Mouse (Mus musculus) limb, embryonic 12.5 days (tissue): ENCODE results near the gene Dpp6. TPM values are rescaled to one million over a fixed set of nuclear protein-coding genes. Genes with fewer than 3 reads are reported as not detected.

Source experiments
- ATAC-seq: fragments of 200-750 bp; cut with Nextera tagmentation; 2 replicates; pipeline ENCODE4 v1.8.0; 2017; ENCODE audit warnings: low read depth, moderate TSS enrichment; ENCODE audit not compliant: insufficient number of reproducible peaks, insufficient read depth, low FRiP score, low TSS enrichment
- H3K27ac ChIP-seq: fragments of 300-500 bp; sonication (generic); 2 replicates; pipeline ENCODE4 v1.5.1; 2016; ENCODE audit warnings: mild to moderate bottlenecking, moderate library complexity
- H3K27me3 ChIP-seq: fragments of 300-500 bp; sonication (generic); 2 replicates; pipeline ENCODE4 v1.6.1; 2016; ENCODE audit warnings: mild to moderate bottlenecking, moderate library complexity
- H3K36me3 ChIP-seq: fragments of 300-500 bp; sonication (generic); 2 replicates; pipeline ENCODE4 v1.6.1; 2016; ENCODE audit warnings: mild to moderate bottlenecking, moderate library complexity
- H3K4me1 ChIP-seq: fragments of 300-500 bp; sonication (generic); replicated peaks from 2 replicates; pipeline ENCODE4 v1.6.1; 2016
- H3K4me2 ChIP-seq: fragments of 300-500 bp; sonication (generic); 2 replicates; pipeline ENCODE4 v1.6.1; 2016; ENCODE audit warnings: mild to moderate bottlenecking, moderate library complexity
- H3K4me3 ChIP-seq: fragments of 300-500 bp; sonication (generic); replicated peaks from 2 replicates; pipeline ENCODE4 v1.5.1; 2016; ENCODE audit warnings: mild to moderate bottlenecking
- H3K9ac ChIP-seq: fragments of 300-500 bp; sonication (generic); replicated peaks from 2 replicates; pipeline ENCODE4 v1.6.1; 2016; ENCODE audit warnings: mild to moderate bottlenecking, moderate library complexity
- H3K9me3 ChIP-seq: fragments of 300-500 bp; sonication (generic); 2 replicates; pipeline ENCODE4 v1.6.1; 2016; ENCODE audit warnings: mild to moderate bottlenecking, moderate library complexity
- WGBS: fragments of 180-500 bp; shearing (Covaris S2); methylation state at CpG from one replicate; pipeline ENCODE4 v1.1.7; 2016; 5-methylcytosine and 5-hydroxymethylcytosine counted together
- polyA plus RNA-seq: library from polyadenylated mRNA; unstranded; fragments of >200 nt; fragmentation: Nextera tagmentation; extraction: Ambion mirVana; gene quantifications from 2 replicates; pipeline ENCODE4 v1.2.1, GENCODE M21; 2016

The Dpp6 gene
- polyA plus RNA-seq, 1 experiment from 2014 or later: 1.8 TPM

- 76% methylated on average over 2 of the region's 2 CpGs for WGBS
- Histone ChIP-seq H3K36me3 (no peaks in the 10 kb centered on the region), H3K4me1 (peaks cover 4% of the 10 kb centered on the region), H3K9me3 (no peaks in the 10 kb centered on the region), H3K4me2 (no peak overlapping the region), H3K27me3 (no peaks in the 10 kb centered on the region), H3K4me3 (no peak overlapping the region), H3K27ac (no peak overlapping the region), H3K9ac (no peak overlapping the region)
- ATAC-seq: no peak
Observed at GRCm38 (mm10) chr5:27719311-27719710, 902.3 kb downstream of the Dpp6 start.

- Histone ChIP-seq H3K36me3 (no peaks in the 10 kb centered on the region), H3K9ac (no peak overlapping the region), H3K4me2 (no peak overlapping the region), H3K4me1 (no peaks in the 10 kb centered on the region), H3K4me3 (no peak overlapping the region), H3K27ac (no peak overlapping the region), H3K9me3 (no peaks in the 10 kb centered on the region), H3K27me3 (no peaks in the 10 kb centered on the region)
- 22% methylated on average over 2 of the region's 2 CpGs for WGBS
- ATAC-seq: no peak
Observed at GRCm38 (mm10) chr5:27724460-27724859, 907.5 kb downstream of the Dpp6 start.

DNA sequence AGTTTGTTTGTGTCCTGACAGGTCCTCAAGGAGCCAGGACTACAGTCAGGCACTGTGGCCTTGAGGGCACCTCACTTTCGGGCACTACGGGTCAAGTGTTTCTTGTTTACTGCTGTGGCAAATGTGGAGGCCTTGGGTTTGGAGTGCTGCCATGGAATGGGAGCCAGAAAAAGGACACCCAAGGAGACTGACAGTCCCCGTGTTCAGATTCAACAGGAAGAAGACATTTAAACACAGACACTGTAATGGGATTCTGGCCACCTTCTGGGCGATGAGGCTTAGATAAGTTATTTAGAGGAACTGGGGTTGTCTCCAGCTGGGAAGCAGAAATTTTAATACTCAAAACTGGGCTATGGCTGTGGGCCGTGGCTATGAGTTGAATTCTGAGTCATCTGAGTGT, 913.7 kb downstream of the Dpp6 start:
- no peak for ATAC-seq
- Histone ChIP-seq H3K36me3 (no peaks in the 10 kb centered on the region), H3K9ac (no peak overlapping the region), H3K4me2 (no peak overlapping the region), H3K9me3 (peaks cover 10% of the 10 kb centered on the region; the same call in 1 of the 2 replicates), H3K27ac (no peak overlapping the region), H3K4me1 (no peaks in the 10 kb centered on the region), H3K4me3 (no peak overlapping the region), H3K27me3 (no peaks in the 10 kb centered on the region)
- WGBS: 85% methylated on average over 5 of the region's 5 CpGs

- peaks cover 10% of the 10 kb centered on the region; the same call in 1 of the 2 replicates for H3K9me3 ChIP-seq
- no peaks in the 10 kb centered on the region for H3K27me3 ChIP-seq
- H3K4me1 ChIP-seq: no peaks in the 10 kb centered on the region
- H3K9ac ChIP-seq: no peak overlapping the region
- H3K4me2 ChIP-seq: no peak overlapping the region
- H3K36me3 ChIP-seq: no peaks in the 10 kb centered on the region
- 78% methylated on average over 1 of the region's 1 CpGs for WGBS
- ATAC-seq: no peak
- no peak overlapping the region for H3K4me3 ChIP-seq
- no peak overlapping the region for H3K27ac ChIP-seq
Observed at GRCm38 (mm10) chr5:27731392-27731791, 914.4 kb downstream of the Dpp6 start.

DNA sequence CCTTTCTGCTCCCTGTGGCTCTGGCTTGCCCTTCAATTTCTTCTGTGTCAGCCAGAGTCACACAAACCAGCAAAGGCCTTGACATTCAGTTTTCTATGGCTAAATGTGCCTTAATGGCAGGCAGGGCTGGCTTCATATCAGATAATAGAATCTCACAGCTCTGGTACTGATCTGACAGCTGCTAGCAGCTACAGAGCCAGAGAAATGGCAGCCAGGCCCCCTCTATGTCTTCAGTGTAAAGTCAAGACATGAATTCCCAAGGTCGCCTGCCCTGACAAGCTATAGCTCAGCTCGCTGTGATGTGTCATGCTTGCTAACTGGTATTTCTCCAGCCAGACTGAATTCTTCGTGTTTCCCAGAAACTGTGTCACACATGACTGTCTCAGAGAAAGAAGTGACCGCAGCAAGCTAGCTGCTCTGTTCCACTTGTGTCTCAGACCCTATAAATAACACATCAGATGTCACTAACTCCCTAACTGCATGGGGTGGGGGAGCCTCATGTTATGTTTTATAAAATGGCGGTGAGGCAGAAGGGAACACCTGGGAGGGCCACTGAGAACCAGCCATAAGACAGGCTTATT, 915.4 kb downstream of the Dpp6 start:
- no peak overlapping the region for H3K4me3 ChIP-seq
- H3K9me3 ChIP-seq: peaks cover 10% of the 10 kb centered on the region; the same call in 1 of the 2 replicates
- H3K27ac ChIP-seq: no peak overlapping the region
- no peaks in the 10 kb centered on the region for H3K27me3 ChIP-seq
- ATAC-seq: no peak
- H3K4me1 ChIP-seq: no peaks in the 10 kb centered on the region
- no peak overlapping the region for H3K4me2 ChIP-seq
- no peaks in the 10 kb centered on the region for H3K36me3 ChIP-seq
- WGBS: 81% methylated on average over 5 of the region's 5 CpGs
- H3K9ac ChIP-seq: no peak overlapping the region

- Histone ChIP-seq H3K9ac (no peak overlapping the region), H3K27me3 (no peaks in the 10 kb centered on the region), H3K36me3 (peaks cover 23% of the 10 kb centered on the region), H3K27ac (no peak overlapping the region), H3K4me1 (no peaks in the 10 kb centered on the region), H3K9me3 (peaks cover 10% of the 10 kb centered on the region; the same call in 1 of the 2 replicates), H3K4me3 (no peak overlapping the region), H3K4me2 (no peak overlapping the region)
- peak; percentile 92 for ATAC-seq
- WGBS: 13% methylated on average over 3 of the region's 3 CpGs
Observed at GRCm38 (mm10) chr5:27737168-27737567, 920.2 kb downstream of the Dpp6 start.

DNA sequence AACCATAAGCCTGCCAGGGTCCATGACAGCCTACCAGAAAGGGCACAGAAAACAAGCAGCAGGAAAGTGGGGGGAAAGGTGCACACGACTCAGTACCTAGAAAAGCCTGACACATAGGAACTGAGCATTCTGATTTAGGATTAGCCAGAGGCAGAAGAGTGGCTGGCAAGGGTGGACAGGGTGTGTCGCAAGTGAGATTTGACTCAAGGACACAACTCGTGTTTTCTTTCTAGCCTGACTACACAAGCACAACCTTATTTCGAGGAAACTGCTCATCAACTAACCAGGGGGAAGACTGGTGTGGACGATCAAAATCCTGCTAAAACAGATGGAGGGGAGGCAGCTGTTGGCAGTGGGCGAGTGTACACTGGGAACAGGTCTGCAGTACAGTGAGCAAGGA, 922.2 kb downstream of the Dpp6 start:
- Histone ChIP-seq H3K9me3 (peaks cover 7% of the 10 kb centered on the region; the same call in 1 of the 2 replicates), H3K4me1 (no peaks in the 10 kb centered on the region), H3K36me3 (peaks cover 44% of the 10 kb centered on the region), H3K27me3 (no peaks in the 10 kb centered on the region), H3K9ac (no peak overlapping the region), H3K27ac (no peak overlapping the region), H3K4me3 (no peak overlapping the region), H3K4me2 (no peak overlapping the region)
- 90% methylated on average over 6 of the region's 6 CpGs for WGBS
- no peak for ATAC-seq

DNA sequence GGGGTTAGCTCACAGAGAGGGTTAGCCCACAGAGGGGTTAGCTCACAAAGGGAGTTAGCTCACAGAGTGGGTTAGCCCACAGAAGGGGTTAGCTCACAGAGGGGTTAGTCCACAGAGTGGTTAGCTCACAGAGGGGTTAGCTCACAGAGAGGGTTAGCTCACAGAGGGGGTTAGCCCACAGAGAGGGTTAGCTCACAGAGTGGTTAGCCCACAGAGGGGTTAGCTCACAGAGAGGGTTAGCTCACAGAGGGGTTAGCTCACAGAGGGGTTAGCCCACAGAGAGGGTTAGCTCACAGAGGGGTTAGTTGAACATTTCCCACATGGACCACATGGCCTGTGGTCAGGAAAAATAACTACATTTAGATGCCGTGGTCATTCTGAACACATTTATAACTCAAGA, 927.9 kb downstream of the Dpp6 start:
- WGBS: 92% methylated on average over 1 of the region's 1 CpGs
- Histone ChIP-seq H3K36me3 (peaks cover 83% of the 10 kb centered on the region), H3K27me3 (no peaks in the 10 kb centered on the region), H3K9ac (no peak overlapping the region), H3K4me3 (no peak overlapping the region), H3K4me1 (no peaks in the 10 kb centered on the region), H3K9me3 (no peaks in the 10 kb centered on the region), H3K27ac (no peak overlapping the region), H3K4me2 (no peak overlapping the region)
- ATAC-seq: no peak

GRCm38 (mm10) chr5:27765780-27766179, 948.8 kb downstream of the Dpp6 start:
- H3K4me3 ChIP-seq: no peak overlapping the region
- no peak overlapping the region for H3K9ac ChIP-seq
- H3K9me3 ChIP-seq: no peaks in the 10 kb centered on the region
- H3K27ac ChIP-seq: no peak overlapping the region
- ATAC-seq: no peak
- no peaks in the 10 kb centered on the region for H3K4me1 ChIP-seq
- H3K4me2 ChIP-seq: no peak overlapping the region
- H3K27me3 ChIP-seq: no peaks in the 10 kb centered on the region
- 91% methylated on average over 4 of the region's 4 CpGs for WGBS
- peaks cover 98% of the 10 kb centered on the region for H3K36me3 ChIP-seq

DNA sequence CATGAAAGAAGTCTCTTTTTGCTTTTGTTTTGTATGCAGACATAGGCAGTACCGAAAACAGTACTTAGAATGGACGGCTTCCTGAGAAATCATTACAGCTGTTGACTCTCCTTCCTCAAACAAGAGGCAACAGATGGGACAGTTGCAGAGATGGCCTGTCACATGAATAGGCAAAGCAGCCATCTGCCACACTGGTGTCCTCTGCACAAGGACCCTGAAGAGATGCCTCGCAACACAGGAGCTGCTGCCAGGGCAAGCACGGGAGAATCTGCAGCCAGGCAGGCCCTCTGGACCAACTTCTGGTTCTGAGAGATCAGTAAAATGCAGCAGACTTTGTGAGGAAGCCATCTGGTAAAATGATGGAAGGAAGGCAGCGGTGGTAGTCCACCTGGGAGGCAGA, 950.9 kb downstream of the Dpp6 start:
- ATAC-seq: no peak
- Histone ChIP-seq H3K4me2 (no peak overlapping the region), H3K36me3 (peaks cover 98% of the 10 kb centered on the region), H3K27ac (no peak overlapping the region), H3K4me3 (no peak overlapping the region), H3K9ac (no peak overlapping the region), H3K27me3 (no peaks in the 10 kb centered on the region), H3K9me3 (no peaks in the 10 kb centered on the region), H3K4me1 (no peaks in the 10 kb centered on the region)
- WGBS: 89% methylated on average over 5 of the region's 5 CpGs
